Mouse (Mus musculus): ENCODE measurements at regions not wholly inside any gene's neighbourhood (a gene's known extent, or its start where the extent isn't known, plus 50 kb on each side); places are given as distances from the start of the nearest gene placed in this dataset.

DNA sequence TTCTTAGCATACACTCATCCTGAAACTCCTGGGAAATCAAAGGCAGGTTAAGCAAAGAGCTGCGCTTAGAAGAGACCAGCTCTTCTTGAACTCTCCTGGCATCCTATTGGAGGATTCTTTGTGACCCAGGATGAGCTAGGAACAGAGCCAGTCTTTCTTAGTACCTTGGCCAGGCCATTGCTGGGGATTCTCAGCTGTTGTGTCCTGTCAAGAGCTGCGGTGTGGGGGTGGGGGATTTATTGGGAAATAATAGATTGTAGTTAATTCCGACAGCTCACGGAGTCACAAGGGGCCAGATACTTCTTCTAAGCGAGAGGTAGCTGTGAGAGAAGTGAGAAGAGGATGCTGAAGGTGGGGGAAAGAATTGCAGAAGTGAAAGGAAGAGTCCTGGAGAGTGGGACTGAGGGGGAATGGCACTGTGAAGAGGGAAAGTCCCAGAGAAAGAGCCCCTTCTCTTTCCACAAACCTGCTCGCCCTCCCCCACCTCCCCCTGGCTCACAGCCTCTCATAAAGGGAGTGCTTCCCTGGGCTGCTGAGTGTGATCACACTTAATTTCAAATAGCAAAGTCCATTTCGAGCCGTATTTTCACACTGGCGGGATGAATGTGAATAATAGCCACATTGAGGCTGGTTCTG lies 129.8 kb downstream of the Gm5426 start:
- Histone ChIP-seq H3K79me2 (replicated peaks; ENCODE audit: control insufficient read depth, insufficient read depth, low read length) (no peaks in the 10 kb centered on the region), H3K27ac (no peak overlapping the region), H3K27me3 (ENCODE audit: control insufficient read depth, insufficient read depth, low read length) (no peaks in the 10 kb centered on the region), H3K4me3 (no peak overlapping the region), H3K4me1 (ENCODE audit: control insufficient read depth, insufficient read depth, low read length) (no peaks in the 10 kb centered on the region; the same call in 1 of the 2 replicates), H3K9ac (ENCODE audit: low read depth, low read length) (no peak overlapping the region), H3K36me3 (ENCODE audit: control insufficient read depth, insufficient read depth, low read length) (no peaks in the 10 kb centered on the region; the same call in 1 of the 2 replicates)
- intact Hi-C loops (cut with DNase I), result no loop called here
- TF ChIP-seq EP300 (IDR thresholded peaks at IDR 0.05; ENCODE audit: insufficient read depth, low read depth, low read length), result no peak
- TF ChIP-seq POLR2A (IDR thresholded peaks at IDR 0.05; ENCODE audit: insufficient read depth, low read depth, low read length), result no peak
- no peak for TF ChIP-seq CTCF (IDR thresholded peaks at IDR 0.05)
- DNase-seq, result no peak
- 83% methylated on average over 9 of the region's 9 CpGs for WGBS

DNA sequence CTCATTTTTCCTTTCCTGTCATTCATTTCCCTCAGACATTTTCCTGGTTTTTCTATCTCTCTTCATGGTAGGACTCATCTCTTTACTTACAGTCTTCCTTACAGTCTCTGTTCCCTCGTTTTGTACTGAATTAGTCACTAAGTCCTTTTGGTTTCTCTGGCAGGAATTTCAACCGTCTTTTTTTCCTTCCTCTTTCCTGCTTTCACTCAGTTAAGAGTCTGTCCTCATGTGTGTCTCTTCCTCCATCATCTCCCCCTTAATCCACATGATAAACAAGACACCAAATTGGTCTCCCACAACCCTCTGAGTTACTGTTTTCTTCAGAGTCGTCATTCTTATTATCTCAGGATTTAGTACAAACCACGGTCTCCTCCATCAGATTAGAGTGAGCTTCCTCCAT lies 131.2 kb downstream of the Gm5426 start:
- 56% methylated on average over 4 of the region's 4 CpGs for WGBS
- no peak overlapping the region for H3K27ac ChIP-seq
- DNase-seq, result no peak
- TF ChIP-seq CTCF (IDR thresholded peaks at IDR 0.05) (no peak), POLR2A (IDR thresholded peaks at IDR 0.05; ENCODE audit: insufficient read depth, low read depth, low read length) (no peak), EP300 (IDR thresholded peaks at IDR 0.05; ENCODE audit: insufficient read depth, low read depth, low read length) (no peak)
- H3K36me3 ChIP-seq (ENCODE audit: control insufficient read depth, insufficient read depth, low read length), result no peaks in the 10 kb centered on the region; the same call in 1 of the 2 replicates
- intact Hi-C loops (cut with DNase I), result no loop called here
- H3K4me1 ChIP-seq (ENCODE audit: control insufficient read depth, insufficient read depth, low read length), result no peaks in the 10 kb centered on the region; the same call in 1 of the 2 replicates
- H3K79me2 ChIP-seq (replicated peaks; ENCODE audit: control insufficient read depth, insufficient read depth, low read length), result no peaks in the 10 kb centered on the region
- H3K9ac ChIP-seq (ENCODE audit: low read depth, low read length), result no peak overlapping the region
- H3K4me3 ChIP-seq, result no peak overlapping the region
- H3K27me3 ChIP-seq (ENCODE audit: control insufficient read depth, insufficient read depth, low read length), result no peaks in the 10 kb centered on the region

DNA sequence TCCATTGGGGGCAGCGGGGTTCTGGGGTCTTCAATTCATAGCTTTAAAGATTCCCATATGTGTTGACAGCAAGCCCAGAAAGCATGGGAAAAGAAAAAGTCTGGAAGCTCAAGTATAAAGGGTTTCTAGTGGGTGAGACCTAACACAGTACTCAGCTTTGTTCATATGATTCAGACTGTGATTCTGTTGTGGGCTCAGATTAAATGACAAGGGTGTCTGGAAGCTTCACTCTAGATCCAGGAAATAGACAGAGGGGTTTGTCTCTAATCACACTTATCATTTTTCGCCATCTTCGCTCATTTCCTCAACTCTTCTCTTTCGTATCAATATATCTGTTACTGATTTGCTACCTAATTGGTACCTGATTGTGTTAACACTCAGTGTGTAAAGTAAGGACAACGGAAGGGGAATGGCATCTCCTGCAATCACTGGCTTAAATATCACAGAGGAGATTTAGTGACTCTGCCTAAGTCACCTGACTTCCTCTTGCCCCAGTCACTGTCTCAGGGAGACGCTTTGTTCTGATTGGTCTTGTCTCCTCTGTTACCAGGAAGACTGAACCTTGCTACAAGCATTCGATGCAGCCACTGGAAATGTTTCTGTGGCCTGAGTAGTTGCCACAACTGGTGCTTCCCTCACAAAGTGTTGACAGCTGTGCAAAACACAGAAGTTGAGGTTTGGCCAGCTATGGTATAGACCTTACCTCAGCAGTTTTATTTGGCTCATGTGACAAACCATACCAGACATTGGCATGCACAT lies 137.4 kb downstream of the Gm5426 start:
- 76% methylated on average over 7 of the region's 7 CpGs for whole genome bisulfite sequencing
- H3K27me3 ChIP-seq (ENCODE audit: control insufficient read depth, insufficient read depth, low read length), result no peaks in the 10 kb centered on the region
- intact Hi-C loops (cut with DNase I), result no loop called here
- H3K4me1 ChIP-seq (ENCODE audit: control insufficient read depth, insufficient read depth, low read length), result no peaks in the 10 kb centered on the region
- no peak overlapping the region for H3K9ac ChIP-seq (ENCODE audit: low read depth, low read length)
- H3K36me3 ChIP-seq (ENCODE audit: control insufficient read depth, insufficient read depth, low read length), result no peaks in the 10 kb centered on the region
- DNase-seq, result peak in 1 of 2 experiments; percentile 55
- no peaks in the 10 kb centered on the region for H3K79me2 ChIP-seq (replicated peaks; ENCODE audit: control insufficient read depth, insufficient read depth, low read length)
- TF ChIP-seq CTCF (IDR thresholded peaks at IDR 0.05) (no peak), POLR2A (IDR thresholded peaks at IDR 0.05; ENCODE audit: insufficient read depth, low read depth, low read length) (no peak), EP300 (IDR thresholded peaks at IDR 0.05; ENCODE audit: insufficient read depth, low read depth, low read length) (no peak)
- H3K27ac ChIP-seq, result no peak overlapping the region
- no peak overlapping the region for H3K4me3 ChIP-seq

DNA sequence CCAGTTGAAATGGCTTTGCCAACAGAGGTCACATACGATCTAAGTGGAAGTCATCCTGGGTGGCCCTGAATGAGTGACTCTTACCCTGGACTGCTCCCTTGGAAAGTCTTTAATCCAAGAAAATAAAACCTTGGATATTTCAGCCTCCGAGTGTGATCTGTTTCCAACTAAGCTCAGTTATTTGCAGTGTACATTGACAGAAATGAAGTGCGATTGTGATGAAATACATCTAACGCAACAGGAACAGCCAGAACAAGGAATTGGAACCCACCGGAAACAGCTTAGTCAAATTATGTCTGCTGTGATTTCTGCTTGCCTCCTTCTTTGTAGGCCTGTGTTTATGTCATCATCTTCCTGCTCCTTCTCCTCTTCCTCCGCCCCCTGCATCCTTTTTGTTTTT lies 143.7 kb downstream of the Gm5426 start:
- WGBS, result 86% methylated on average over 6 of the region's 6 CpGs
- intact Hi-C loops (cut with DNase I), result no loop called here
- no peak overlapping the region for H3K27ac ChIP-seq
- DNase-seq, result no peak
- no peak overlapping the region for H3K9ac ChIP-seq (ENCODE audit: low read depth, low read length)
- TF ChIP-seq CTCF (IDR thresholded peaks at IDR 0.05), result no peak
- TF ChIP-seq EP300 (IDR thresholded peaks at IDR 0.05; ENCODE audit: insufficient read depth, low read depth, low read length), result no peak
- TF ChIP-seq POLR2A (IDR thresholded peaks at IDR 0.05; ENCODE audit: insufficient read depth, low read depth, low read length), result no peak
- no peaks in the 10 kb centered on the region; the same call in 1 of the 2 replicates for H3K4me1 ChIP-seq (ENCODE audit: control insufficient read depth, insufficient read depth, low read length)
- no peaks in the 10 kb centered on the region for H3K27me3 ChIP-seq (ENCODE audit: control insufficient read depth, insufficient read depth, low read length)
- no peaks in the 10 kb centered on the region for H3K36me3 ChIP-seq (ENCODE audit: control insufficient read depth, insufficient read depth, low read length)
- H3K79me2 ChIP-seq (replicated peaks; ENCODE audit: control insufficient read depth, insufficient read depth, low read length), result no peaks in the 10 kb centered on the region
- no peak overlapping the region for H3K4me3 ChIP-seq

DNA sequence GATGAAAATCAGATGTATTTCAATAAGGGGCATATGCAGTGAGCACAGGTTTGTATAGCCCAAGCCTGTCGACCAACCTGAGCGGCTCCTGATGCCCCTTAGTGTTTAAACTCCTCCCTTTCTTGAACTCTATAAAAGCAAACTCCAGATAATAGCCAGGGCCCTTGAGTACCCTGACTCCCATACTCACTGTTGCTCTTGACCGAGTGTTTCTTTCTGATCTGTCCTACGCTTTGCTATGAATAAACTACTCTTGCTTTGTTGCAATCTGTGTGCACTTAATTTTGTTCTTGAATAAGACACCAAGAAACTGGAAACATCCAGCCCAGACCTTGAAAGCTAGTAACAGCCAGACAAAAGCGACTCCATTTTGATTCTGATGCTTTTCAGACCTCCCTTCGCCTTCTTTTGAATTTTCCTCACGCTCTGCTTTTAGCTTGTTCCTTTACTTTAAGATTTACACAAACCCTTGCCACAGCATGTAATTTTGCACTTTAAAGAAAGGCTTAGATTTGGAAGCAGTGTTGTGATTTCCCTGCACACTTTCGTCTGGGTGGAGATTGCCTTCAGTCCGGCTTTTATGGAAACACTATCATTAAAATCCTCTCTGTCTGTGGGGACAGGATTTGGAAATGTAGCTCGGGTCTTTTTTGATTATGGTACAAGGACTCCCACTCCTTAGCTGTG lies 149.1 kb downstream of the Gm5426 start:
- TF ChIP-seq EP300 (IDR thresholded peaks at IDR 0.05; ENCODE audit: insufficient read depth, low read depth, low read length) (no peak), POLR2A (IDR thresholded peaks at IDR 0.05; ENCODE audit: insufficient read depth, low read depth, low read length) (no peak), CTCF (IDR thresholded peaks at IDR 0.05) (no peak)
- DNase-seq, result no peak
- no peak overlapping the region for H3K27ac ChIP-seq
- no peaks in the 10 kb centered on the region for H3K79me2 ChIP-seq (replicated peaks; ENCODE audit: control insufficient read depth, insufficient read depth, low read length)
- H3K4me3 ChIP-seq, result no peak overlapping the region
- no peaks in the 10 kb centered on the region for H3K27me3 ChIP-seq (ENCODE audit: control insufficient read depth, insufficient read depth, low read length)
- WGBS, result 83% methylated on average over 10 of the region's 10 CpGs
- H3K9ac ChIP-seq (ENCODE audit: low read depth, low read length), result no peak overlapping the region
- intact Hi-C loops (cut with DNase I), result no loop called here
- no peaks in the 10 kb centered on the region for H3K36me3 ChIP-seq (ENCODE audit: control insufficient read depth, insufficient read depth, low read length)
- no peaks in the 10 kb centered on the region for H3K4me1 ChIP-seq (ENCODE audit: control insufficient read depth, insufficient read depth, low read length)

Data from heart, adult 2 months (tissue).